Mouse (Mus musculus) B cell, adult 2 months (primary cell): ENCODE results near the gene Gm20509.
"Not testable (repeated sequence)": the region's sequence is repeated elsewhere in the genome, so short reads cannot be mapped to it uniquely, and the experiment has no call there.

Source experiments
- DNase-seq, 2 experiments: peaks; one replicate each; pipeline ENCODE4 v3.0.0; 2022

Gene Gm20509

DNA sequence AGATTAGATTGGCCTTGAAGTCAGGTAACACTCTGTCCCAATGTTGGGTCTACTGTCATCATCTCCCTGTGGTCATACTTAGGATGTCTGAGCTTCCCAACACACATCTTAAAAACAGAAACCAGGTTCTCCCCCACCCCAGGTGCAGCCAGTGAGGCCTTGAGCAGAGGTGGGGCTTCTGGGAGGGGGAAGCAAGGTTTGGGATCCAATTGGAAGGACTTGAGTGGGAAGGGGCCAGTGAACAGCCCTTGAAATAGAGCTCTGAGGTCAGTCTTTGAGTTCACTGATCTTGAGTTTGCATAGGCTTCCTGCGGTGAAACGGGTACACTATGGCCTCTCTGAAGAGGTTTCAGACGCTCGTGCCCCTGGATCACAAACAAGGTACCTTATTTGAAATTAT lies at the start of gene Gm20509:
Gm20509 (plus strand) TSS at position 290 of the 400 bp plus-strand sequence.
- DNase-seq: no peak

GRCm38 (mm10) chr9:73055441-73055911 lies 46.8 kb upstream of the Gm20509 start:
- DNase-seq: no peak

DNA sequence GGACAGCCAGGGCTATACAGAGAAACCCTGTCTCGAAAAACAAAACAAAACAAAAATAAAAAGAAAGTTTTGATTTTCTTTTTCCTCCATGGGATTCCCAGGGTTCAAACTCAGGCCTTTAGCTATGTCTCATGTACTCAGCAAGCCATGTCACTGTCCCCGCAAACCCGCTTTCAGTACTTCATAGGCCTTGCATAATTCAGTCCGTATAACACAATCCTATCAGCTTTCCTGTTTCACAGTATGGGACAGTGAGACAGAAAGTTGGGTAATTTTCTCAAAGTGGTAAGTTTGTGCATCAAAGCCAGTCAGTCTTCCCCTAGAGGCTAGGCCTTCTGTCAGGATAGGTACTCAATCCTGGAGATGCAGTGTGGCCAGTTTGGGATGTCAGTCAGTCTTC lies 43.0 kb upstream of the Gm20509 start:
- DNase-seq: no peak

GRCm38 (mm10) chr9:73063621-73064290 lies 38.5 kb upstream of the Gm20509 start:
- no peak for DNase-seq

DNA sequence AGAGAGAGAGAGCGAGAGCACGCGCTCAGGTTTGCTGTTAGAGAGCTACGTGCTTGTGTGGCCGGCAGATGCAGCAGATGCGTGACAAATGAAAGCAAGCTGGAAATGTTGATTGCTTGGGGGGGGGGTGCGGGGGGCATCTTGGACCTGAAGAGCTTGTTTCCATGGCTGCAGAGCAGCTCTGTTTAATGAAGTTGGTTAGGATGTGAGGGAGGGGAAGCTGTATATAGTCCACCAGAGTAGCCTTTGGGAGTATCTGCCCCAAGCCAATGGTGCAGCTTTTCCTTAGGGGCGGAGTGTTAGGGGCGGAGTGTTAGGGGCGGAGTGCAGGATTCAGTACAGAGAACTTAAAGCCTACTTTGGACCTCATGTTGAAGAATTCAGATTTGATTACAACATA lies 35.2 kb upstream of the Gm20509 start:
- DNase-seq: no peak

- DNase-seq: no peak
Measured at GRCm38 (mm10) chr9:73068230-73068679, 34.0 kb upstream of the Gm20509 start.

DNA sequence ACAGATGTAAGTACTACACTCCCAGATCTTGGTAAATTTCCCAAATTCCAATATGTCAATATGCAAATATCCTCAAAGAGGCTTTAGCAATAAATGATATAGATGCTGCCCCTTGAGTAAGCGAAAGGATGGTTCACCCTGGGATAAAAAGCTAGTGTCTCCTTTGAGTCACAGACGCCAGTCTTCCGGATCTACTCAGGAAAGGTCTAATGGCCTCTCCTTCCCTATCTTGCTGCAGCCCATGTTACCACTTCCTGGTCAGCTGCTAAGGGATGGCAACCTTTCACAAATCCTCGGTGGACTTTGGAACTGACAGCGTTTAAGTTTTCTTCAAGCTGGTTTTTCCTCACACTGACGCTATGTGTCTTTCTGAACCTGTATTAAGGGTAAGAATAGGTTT lies 33.6 kb upstream of the Gm20509 start:
- no peak for DNase-seq

DNA sequence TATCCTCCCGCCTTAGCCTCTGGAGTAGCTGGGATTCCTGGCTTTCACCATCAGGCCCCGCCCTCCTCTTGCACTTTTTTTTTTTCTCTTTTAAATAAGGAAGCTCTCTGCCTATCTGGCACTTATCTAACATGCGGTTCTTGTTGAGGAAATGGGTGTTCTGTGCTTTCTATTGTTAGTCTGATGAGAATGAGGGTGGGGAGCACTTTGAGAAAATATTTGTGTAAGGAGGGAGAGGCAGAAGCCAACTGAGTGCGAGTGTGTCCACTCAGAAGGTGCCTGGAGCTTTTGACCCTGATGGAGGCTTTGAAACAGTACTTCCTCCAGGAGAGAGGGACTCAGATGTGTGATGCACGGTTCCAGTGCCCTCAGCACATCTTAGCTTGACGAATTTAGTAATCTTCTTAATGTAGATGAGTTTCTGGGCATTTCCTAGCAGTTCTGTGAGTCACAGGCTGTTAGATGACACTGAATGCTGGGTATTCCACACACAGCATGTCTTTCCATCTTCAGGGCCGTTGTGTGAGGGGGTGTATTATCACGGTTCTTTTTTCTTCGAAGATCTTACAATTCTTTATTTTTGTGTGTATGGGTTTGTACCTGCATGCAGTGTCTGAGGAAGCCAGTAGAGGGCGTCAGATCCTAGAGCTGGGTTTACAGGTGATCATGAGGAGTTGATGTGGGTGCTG lies 31.2 kb upstream of the Gm20509 start:
- DNase-seq: no peak

- DNase-seq: no peak
Measured at GRCm38 (mm10) chr9:73072426-73072825, 29.8 kb upstream of the Gm20509 start.

DNA sequence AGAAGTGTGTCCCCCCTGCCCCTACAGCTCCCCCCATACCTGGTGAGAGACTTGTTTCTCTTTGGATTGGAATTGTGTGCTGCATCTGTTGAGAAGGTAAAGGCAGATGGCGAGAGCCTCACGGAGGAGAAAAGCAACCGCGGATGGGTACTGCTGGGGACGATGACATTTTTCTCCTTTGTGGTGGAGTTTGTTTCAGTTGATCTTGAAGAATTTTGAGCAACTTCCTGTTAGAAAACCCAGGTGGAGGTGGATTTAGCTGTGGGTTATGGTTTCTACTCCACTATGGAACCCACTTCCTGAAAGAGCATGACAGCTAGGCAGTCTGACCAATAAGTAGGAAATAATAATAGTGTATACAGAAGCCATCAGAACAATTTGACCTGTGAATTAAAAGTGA lies 29.1 kb upstream of the Gm20509 start:
- DNase-seq: no peak

GRCm38 (mm10) chr9:73079349-73079748 lies 22.9 kb upstream of the Gm20509 start:
- not testable (repeated sequence) for DNase-seq

GRCm38 (mm10) chr9:73079801-73080325 lies 22.4 kb upstream of the Gm20509 start:
- DNase-seq: no peak

DNA sequence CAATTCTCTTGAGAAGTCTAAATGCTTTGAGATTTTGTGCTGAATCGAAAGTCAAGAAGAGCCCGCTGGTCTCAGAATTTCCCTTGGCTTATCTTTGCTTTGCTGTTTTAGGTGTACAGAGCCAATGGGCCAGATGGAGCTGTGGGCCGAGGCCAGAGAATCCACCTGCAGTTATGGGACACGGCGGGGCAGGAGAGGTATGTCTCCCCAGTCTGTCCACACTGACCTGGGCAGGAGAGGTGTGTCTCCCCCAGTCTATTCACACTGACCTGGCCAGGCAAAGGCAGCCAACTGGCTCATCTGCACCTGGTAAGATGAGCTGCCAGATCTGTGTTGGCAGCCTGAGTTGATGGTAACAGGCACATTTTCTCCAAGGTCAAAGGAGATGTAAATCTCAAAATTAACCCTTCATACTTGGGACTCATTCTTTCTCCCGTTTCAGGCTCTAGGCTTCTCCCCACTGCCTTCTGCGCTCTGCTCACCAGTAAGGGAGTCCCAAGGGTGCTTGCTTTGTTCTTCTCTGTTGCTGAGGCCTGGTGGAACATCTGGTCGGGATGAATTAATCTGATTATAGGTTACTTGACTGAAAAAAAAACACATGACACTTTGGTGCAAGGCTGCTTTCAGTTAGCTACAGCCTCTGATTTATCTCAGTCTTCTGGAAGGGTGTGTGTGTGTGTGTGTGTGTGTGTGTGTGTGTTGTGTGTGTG lies 19.8 kb upstream of the Gm20509 start:
- no peak for DNase-seq

GRCm38 (mm10) chr9:73083956-73084355 lies 18.3 kb upstream of the Gm20509 start:
- no peak for DNase-seq

GRCm38 (mm10) chr9:73085845-73086244 lies 16.4 kb upstream of the Gm20509 start:
- no peak for DNase-seq

DNA sequence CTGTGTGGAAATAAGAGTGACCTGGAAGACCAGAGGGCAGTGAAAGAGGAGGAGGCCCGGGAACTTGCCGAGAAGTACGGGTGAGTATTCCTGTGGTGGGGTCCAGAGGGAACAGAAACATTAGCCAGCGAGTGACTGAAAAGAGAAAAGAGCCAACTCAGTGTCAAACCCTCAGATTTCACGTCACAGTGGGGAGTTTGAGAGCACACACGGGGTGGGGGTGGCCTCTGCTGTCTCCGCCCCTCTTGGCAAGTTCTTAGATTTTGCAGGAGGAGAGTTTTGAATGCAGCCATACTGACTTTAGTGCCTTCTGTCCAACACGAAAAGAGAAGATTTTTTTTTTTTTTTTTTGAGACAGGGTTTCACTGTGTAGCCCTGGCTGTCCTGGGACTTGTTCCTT lies 15.1 kb upstream of the Gm20509 start:
- DNase-seq: no peak

GRCm38 (mm10) chr9:73087581-73087980 lies 14.7 kb upstream of the Gm20509 start:
- no peak for DNase-seq

GRCm38 (mm10) chr9:73089222-73089920 lies 12.9 kb upstream of the Gm20509 start:
- peak in 1 of 2 experiments; percentile 8 for DNase-seq

DNA sequence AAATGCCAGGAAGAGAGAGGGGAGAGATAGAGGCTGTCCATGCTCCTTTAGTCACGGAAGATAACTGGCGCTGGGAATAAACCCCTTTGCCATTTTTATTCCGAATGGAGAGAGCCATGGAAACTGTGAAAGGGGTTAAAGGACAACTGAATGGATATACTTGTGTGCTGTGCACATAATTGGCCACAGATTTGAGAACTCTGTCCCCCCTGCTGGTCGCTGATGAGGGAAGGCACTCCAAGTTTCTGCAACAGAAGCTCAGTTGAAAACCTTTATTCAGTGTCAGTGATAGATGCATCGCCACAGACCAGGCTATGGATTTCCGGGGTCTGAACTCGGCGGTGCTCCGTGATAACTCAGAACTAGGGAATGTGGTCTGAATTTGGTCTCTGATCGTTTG lies 12.1 kb upstream of the Gm20509 start:
- DNase-seq: no peak

DNA sequence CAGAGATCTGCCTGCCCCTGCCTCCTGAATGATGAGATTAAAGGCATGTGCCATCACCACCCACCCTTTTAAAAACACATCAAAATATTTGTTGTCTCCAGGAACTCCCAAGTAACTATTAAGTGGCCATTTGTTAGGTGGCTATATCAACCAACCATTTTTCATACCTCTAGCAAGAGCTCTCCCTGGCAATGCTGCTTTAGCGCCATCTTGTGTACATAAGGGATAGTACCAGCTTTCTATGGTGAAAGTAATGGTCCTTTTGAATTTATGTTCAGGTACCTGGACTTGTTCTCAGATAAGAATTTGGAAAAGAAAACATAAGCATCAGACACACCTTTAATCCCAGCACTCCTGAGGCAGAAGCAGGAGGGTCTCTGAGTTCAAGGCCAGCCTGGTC lies 10.5 kb upstream of the Gm20509 start:
- DNase-seq: peak; percentile 55 to 59

GRCm38 (mm10) chr9:73094580-73094979 lies 7.7 kb upstream of the Gm20509 start:
- DNase-seq: no peak

DNA sequence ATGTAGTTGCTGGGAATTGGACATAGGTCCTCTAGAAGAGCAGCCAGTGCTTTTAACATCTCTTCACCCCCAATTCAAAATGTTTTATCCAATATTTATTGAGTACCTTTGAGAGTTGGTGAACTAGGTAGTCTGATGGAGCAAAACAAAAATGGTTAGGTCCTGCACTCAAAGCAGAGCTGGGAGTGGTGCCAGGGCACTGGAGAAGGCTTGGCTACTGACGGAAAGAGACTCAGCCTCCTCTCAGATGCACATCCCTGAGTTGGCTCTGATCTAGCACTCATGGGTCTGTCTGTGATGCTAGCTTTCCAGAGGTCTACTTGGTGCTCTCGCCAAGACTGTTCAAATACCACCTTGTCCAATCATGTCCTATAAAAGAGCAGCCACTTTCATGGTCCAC lies 4.4 kb upstream of the Gm20509 start:
- no peak for DNase-seq

- DNase-seq: no peak
Measured at GRCm38 (mm10) chr9:73101536-73101935, 734 bp upstream of the Gm20509 start, which contains the start of gene Khdc3. TSS of gene Khdc3 (plus strand) at chr9:73101836.
